Mouse (Mus musculus) 416B (cell line): ENCODE results near the gene Zfp46.

Source experiments
- DNase-seq: peaks from one replicate; pipeline ENCODE4 v3.0.0; 2011; ENCODE audit warnings: low read depth

Gene Zfp46

DNA sequence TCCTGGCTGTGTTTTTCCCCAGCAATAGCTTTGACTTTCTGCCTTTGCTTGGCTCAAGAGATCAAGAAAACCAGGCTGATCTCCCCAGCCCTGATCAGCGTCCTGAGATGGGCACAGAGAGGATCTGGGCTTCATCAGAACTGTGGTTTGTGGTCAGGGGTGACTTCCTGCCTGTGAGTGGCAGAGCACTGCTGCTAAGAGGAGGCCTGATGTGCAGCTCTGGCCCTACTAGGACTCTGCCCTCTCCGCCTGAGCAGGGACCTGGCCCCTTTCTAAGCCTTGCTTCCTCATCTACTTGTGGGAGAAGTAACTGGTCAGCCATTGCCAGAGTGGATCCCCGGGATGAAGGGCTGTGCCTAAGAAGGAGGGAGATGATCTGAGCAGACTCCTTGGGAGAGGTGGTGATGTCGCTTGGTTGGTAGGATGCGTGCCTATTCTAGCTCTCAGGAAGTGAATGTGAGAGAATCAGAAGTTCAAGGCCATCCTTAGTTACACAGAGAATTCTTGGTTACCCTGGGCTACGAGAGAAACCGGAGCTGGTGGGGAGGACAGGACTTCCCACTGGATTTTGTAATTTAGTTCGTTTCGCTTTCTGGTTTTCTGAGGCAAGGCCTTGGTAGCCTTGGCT, 17.7 kb upstream of the Zfp46 start:
- DNase-seq, result peak; percentile 93

DNA sequence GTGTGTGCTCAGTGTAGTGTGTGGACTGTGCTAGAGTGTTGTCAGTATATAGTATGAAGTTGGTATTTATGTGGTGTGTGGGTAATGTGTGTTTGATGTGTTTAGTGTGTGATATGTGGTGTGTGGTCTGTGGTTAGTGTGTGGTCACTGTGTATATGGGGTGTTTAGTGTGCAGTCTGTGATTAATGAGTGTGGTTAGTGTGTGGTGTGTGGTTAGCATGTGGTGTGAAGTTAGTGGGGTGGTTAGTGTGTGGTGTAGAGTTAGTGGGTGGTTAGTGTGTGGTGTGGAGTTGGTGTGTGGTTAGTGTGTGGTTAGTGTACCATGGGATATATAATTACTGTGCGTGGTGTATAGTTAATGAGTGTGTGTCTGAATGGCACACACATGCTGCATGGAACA, 15.6 kb upstream of the Zfp46 start:
- peak; percentile 69 for DNase-seq

DNA sequence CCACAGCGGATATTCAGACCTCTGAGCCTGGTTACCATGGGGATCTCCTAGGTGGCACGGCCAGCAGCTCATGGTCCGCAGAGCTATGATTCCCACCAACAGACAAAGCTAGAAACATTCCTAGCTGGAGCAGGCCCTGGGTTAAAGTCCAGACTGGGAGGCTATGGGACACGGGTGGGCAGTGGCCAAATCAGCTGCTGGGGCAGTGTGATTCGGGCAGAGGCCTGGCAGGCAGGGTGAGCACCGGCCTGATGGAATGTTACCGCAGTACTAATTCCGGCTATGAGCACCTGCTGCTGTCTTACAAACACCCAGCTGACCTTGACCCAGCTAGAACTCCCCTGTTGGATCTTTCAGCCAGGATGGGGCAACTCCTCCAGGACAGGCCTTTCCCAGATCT, 13.8 kb upstream of the Zfp46 start:
- no peak for DNase-seq

DNA sequence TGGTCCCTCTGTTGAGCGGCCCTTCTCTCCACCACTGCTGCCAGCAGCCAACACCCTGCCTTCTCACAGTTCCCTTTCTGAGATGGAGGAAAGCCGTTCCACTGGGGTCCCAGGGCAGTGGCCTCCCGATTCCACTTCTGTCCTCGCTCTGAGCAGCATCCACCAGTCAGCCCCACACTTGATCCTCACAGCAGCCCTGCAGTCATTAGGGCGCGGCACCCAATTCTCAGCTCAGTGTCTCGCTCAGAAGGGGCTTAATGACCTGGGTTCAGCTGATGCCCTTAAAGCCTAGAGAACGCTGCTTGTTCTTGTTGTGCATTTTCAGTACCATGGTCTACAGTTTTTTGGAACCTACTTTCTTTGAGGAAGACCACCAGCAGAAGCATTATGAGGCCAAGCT, 3.4 kb upstream of the Zfp46 start:
- no peak for DNase-seq

DNA sequence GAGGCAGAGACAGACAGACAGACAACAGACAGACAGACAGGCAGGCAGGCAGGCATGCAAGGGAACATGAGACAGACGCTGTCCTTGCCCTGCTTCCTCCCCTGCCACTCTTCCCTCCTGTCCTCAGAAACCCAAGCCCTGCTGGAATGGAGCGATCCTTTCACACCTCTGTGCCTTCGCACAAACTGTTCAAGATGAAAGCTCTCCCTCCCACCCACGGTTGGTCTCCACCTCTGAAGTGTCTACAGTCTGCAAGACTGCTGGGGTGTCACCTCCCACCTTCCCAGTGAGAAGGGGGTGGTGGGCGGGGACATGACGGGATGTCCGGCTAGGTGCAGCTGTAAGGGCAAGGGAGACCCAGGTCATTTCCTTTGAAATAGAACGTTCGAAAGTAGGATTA, 2.9 kb upstream of the Zfp46 start:
- DNase-seq, result no peak

DNA sequence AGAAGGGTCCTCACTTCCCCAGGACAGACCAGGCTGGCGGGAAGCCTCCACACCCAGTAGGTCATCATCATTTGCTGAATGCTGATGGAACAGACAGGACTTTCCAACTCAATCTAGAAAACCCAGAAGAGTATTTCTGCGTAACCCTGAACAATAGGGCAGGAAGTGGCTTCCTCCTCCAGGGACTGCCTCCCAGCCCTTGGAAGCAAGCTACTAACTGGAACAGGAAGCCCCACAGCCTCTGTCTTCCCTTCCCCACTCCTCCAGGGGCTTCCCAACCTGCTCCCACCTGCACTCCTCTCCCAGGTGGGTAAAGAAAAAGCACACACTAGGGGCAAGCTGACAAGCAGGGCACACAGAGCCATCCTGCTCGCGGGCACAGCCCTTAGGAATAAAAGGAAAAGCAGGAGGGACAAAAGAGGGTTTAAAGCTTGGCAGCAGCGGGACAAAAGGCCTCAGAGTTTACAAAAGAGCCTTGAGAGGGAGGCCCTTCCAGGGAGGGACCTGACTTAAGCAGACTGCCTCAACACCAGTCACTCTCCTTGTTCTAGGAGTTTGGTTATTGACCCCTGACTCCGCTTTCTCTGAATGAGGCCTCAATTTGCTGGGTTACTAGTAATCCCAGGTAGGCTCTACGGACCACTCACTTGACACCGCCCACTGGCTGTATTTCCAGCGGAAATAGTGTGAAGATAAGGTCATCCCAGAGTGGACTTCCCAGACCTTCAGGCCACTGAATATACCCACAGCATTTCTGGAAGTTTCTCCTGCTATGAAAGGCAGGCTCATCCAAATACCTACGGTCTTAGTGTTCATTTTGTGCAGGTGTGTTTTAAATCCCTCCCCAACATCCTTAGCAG, 1.6 kb upstream of the Zfp46 start:
- DNase-seq, result no peak

DNA sequence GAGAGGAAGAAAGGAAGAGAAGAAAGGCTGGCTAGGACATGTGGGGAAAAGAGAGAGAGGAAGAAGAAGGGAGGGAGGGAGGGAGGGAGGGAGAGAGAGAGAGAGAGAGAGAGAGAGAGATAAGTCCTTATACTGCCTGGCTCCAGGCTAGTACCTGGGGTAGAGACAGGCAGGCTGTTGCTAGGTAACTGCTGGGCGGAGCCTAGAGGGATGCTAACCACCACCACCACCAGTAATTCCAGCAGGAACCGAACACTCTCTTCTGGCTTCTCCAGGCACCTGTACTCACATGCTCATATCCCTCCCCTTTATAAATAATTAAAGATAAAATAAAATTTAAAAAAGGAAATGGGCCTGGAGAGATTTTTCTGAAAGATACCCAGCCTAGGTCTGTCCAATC, 700 bp upstream of the Zfp46 start:
- DNase-seq, result no peak

DNA sequence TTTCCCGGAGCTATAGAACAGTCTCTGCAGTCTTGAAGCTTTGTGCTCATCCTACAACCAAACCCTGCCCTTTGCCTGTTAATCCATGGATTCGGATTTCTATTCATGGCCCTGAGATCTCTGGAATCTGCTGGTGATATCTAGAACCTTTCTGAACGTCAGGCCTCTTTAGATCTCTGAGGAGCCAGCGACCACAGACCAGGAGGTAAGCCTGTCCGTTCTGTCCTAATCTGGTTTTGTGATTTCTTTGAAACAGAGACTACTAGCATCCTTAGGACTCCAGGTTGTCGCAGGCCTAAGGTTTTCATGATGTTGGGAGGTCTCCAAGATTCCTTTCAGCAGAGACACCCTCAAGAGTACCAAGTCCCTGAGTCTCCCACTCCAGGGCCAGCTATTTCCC, 408 bp downstream of the Zfp46 start:
- DNase-seq, result no peak

DNA sequence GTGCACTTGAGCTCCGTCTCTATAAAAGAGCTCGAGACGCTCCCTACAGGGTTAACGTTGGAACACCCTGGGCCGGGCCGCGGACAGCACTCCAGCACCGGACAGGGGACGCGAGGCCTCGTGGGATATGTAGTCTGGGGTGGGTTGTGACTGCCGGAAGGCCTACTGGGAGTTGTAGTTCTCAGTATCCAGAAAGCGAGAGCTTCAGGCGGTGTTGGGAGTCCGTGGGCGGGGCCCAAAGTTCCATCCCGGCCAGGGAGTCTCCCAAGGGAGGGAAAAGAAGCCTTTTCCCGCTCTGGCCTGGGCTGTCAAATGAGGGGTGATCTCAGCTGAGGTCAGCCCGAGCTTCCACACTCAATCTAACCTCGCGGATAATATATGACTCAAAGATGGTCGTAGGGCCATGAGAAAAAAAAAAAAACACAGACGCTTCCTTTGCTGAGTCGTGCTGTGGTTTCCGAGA, 896 bp downstream of the Zfp46 start:
- DNase-seq, result peak; percentile 96

DNA sequence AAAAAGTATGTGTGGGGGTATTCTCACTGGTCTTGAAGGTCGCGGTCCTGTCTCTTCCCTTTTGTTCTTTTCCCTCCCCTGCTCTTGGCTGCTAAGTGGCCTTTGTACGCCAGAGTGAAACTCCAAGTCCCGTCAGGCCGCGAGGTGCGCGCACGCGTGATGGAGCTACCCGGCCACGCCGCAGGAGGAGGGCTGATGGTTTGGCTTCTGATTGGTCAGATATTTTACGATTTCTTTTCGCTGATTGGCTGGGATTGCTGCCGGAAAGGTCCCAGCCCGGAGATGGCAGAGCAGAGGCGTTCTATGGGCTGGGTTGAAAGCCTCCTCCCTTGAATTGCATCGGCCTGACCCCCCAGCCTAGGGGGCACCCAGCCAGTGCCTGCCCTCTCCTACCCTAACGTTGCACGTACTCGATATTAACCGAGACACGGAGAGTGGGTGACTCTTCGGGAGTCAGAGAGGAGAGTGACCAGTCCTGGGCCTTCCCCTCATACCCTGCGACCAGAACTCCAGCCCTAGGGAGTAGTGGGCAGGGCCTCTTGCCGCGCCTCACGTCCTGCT, 1.4 kb downstream of the Zfp46 start:
- DNase-seq, result peak; percentile 98

DNA sequence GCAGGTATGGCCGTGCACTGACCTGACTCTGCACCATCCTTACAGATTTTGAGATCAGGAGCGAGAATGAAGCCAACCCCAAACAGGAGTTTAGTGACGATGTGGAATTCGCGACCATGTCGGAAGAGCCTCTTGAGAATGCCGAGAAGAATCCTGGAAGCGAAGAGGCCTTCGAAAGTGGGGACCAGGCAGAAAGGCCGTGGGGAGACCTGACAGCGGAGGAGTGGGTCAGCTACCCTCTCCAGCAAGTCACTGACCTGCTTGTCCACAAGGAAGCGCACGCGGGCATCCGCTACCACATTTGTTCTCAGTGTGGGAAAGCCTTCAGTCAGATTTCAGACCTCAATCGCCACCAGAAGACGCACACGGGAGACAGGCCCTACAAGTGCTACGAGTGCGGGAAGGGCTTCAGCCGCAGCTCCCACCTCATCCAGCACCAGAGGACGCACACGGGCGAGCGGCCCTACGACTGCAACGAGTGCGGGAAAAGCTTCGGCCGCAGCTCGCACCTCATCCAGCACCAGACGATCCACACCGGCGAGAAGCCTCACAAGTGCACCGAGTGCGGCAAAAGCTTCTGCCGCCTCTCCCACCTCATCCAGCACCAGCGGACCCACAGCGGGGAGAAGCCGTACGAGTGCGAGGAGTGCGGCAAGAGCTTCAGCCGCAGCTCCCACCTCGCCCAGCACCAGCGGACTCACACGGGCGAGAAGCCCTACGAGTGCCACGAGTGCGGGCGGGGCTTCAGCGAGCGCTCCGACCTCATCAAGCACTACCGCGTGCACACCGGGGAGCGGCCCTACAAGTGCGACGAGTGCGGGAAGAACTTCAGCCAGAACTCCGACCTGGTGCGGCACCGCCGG, 5.7 kb downstream of the Zfp46 start:
- DNase-seq, result no peak

DNA sequence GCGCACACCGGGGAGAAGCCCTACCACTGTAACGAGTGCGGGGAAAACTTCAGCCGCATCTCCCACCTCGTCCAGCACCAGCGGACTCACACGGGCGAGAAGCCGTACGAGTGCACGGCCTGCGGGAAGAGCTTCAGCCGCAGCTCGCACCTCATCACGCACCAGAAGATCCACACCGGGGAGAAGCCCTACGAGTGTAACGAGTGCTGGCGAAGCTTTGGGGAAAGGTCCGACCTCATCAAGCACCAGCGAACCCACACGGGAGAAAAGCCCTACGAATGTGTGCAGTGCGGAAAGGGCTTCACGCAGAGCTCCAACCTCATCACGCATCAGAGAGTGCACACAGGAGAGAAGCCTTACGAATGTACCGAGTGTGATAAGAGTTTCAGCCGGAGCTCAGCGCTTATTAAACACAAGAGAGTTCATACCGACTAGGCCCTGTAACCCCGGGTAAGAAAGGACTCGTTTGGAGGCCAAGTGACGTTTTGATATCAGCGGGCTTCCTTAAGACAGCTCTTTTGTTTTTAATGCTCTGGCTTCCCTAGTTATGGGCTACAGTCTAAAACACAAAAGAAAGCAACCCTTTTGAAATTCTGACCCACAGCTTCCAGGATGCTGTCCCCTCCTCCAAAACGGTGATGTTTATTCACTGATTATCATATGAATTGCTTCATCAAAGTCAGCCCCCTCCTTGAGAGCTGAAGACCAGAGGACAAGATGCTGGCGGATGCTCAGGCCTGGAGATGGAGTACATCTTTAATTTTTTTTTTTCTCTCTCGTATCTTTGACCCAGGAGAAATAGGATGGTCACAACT, 6.5 kb downstream of the Zfp46 start:
- no peak for DNase-seq

DNA sequence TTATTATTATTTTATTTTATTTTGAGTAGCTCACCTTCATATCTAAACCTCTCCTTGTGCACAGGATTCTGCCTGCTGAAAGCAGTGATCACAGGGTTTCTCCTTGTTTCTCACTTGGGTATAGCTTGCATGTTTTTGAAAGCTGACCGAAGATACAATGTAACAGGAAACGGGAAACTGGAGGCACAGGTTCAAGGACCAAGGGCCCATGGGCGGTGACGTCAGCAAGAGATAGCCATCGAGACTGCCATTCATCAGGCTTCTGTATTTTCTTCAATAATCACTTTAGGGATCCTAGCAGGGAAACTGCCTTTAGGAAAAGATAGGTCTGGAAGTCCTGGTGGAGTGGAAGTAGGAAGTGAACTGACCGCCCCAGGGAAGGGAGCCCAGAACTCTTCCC, 7.2 kb downstream of the Zfp46 start:
- no peak for DNase-seq

DNA sequence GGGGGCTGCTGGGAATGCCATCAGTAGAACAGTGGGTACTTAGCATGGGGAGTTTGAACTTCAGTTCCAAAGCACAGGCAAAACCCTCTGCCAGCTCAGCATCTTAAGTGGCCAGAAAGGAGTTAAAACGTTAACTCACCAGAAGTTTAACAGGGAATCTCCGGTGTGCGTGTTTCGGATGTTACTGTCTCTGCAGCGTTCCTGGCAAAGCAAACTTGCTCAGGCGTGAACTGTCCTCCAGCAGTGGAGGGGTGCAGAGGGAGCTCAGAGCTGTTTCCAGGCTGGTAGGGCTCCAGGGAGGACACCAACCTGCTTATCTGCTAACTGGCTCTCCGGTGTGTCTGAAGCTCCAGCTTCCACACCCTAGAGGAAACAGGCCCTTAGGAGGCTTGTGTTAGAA, 11.5 kb downstream of the Zfp46 start:
- no peak for DNase-seq

DNA sequence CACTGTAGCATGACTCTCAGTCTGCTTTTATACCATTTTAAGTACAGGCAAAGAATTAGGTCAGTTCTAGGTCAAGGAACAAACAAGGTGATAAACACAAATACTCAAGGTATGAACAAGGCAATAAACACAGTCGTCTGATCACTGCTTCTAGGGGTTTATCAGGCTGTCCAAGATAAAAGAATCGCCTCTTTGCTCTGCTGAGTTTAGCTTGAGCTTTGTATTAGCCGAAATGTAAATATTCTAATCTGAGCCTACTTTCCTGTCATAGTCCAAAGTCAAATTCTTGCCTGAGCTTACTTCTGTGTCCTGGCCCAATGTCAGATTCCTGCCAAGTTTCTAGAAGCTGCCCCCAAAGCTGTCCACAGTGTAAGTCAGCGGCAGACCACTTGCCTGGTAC, 18.0 kb downstream of the Zfp46 start:
- no peak for DNase-seq

DNA sequence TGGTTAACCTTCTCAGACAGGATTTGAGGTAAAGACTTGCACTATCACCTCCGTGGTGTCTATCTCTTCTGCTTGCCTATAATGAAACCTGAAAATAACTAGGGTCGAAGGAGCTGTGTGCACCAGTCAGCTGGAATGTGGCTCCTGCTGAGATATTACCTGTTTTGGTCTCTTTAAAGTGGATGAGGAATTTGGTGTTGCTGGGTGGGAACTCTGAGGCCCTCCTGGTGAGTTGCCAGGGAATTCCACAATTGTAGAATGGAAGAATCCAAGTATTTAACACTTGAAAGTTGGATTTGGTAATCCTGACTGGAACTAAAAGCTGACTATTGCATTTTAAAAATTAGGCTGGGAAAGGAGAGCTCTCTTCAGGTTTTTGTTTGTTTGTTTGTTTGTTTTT, 19.7 kb downstream of the Zfp46 start:
- DNase-seq, result no peak

DNA sequence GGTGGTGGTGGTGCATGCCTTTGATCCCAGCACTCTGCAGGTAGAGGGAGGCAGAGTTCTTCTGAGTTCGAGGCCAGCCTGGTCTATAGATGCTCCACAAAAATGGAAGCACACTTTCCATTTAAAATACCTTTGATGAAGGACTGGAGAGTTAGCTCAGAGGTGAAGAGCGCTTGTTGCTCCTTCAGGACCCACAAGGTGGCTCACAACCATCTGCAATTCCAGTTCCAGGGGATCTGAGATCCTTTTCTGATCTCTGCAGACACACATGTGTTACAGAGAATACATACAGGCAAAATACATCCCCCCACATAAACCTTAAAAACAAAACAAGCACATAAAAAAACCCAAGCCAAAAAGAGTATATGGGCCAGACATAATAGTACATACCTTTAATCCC, 23.9 kb downstream of the Zfp46 start:
- peak; percentile 13 for DNase-seq

DNA sequence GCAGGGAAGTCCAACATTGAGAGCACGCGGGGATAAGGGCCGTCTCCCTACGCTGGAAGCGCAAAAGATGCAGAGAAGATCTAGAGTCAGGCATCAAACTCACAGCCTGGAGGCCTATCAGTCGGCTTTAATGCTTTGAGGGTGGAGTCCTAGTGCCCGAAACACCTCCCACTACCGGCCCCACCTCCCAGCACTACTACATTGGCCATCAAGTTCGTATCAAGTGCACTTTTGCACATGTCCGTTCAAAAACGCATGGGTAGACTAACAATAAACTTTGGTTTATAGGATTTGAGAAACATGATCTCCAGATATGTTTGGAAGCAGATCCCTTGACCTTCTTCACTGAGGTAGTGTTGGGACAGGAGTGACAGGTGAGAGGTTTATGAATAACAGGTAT, 25.3 kb downstream of the Zfp46 start:
- peak; percentile 92 for DNase-seq

DNA sequence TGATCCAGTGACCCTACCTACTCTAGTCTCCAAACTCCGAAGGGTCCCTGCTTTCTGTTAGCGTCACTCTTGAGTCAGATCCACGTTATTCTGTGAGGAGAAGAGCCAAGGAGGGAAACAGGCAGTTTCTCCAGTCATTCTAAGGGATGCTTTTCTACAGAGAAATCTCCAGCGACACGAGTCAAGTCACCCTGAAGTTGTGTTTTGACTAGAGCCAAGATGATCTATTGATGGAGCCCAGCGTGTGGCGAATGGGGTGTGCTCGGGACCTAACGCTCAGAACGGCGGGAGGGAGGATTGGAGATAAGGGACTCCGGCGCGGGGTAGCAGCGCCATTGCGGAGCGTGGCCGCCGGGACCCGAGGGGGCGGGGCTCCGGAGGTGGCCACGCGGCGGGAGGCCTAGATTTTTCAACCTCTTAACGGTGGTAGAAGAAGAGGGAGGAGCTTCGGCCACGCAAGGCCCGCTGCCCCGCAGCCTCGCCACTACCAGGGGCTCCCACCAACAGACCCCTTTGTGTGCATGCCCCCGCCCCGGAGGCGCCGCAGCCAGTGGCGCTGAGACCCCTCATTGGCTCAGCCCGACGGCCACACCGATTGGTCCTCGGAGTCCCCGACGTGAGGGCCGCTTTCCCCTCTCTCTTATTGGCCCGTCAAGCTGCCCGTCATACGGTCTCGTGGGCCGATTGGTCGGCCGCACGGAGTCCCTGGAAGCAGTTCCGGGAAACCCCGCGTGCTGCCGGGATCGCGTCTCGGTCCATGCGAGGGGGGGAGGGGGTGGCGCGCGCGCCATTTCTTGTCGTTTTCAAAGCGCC, 26.0 kb downstream of the Zfp46 start, which contains the start of gene Hnrnpr:
TSS of gene Hnrnpr (plus strand) at position 714 of the 813 bp plus-strand sequence.
- DNase-seq, result peak; percentile 99
